ENCODE assay signal across 20 mouse cellular contexts in the genomic region with DNA sequence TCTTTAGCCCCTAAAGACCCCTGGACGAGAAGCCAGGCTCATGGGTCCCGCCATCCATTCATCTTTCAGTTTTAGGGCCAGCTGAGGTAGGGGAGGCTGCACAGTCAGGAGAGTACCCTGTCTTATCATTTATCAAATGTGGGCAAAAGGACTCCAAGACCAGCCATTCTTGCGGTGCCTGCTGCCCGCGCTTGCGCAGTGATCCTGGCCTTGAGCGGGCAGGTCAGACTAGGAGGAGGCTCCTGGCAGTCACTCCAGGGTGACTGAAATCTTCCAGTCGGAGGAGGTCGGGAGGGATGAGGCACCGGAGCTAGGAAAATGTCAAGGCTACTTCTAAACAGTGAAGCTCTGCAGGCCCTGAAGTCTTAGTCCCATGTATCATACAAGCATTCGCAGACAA. TPM values are rescaled to one million over a fixed set of nuclear protein-coding genes. Genes with fewer than 3 reads are reported as not detected.
DNase-seq lines count a peak whose midpoint lies in the region.
"Had no signal": no experiment of that assay in that cellular context is flagged by ENCODE, and none has a peak within 500 bp of the region (broad histone marks: within the 10 kb centered on the region; RNA-seq: fewer than 3 reads in every experiment).

No protein-coding gene starts in this region.

- peak; percentile 72 for DNase-seq in ovary, adult 18-20 months (ENCODE audit: low spot score)
- DNase-seq in ovary, postnatal 10 days (ENCODE audit: low spot score), result no peak
- DNase-seq in ZHBTc4 (ENCODE audit: low read depth, low spot score), result peak; percentile 72
- peak; percentile 90 for DNase-seq in adrenal gland, postnatal 14 days
- peak; percentile 79 for DNase-seq in testis, postnatal 14 days (ENCODE audit: low spot score)
- no peak for DNase-seq in right cerebral cortex, adult 18-20 months
- no peak for DNase-seq in gastrocnemius, adult 8-10 months (ENCODE audit: low spot score in 2 of 2)
- DNase-seq: B cell, adult 2 months; cerebellum, adult 11 months; cerebellum, postnatal 14 days; embryo, embryonic 11 days; gastrocnemius, adult 2 months; heart, postnatal 14 days; kidney, adult 11 months; kidney, postnatal 36 days; lung, postnatal 4 days; right cerebral cortex, postnatal 25 days; spleen, adult 18-20 months; thymus, adult 2 months; thymus, postnatal 4 days had no signal

RNA-seq across cellular contexts. Expression of gene Slc27a3, which starts 8.0 kb away (rescaled TPM):
- total RNA-seq in adrenal gland, postnatal 14 days (2021), result 73.1 and 86.4 TPM in 2 replicates
- total RNA-seq in gastrocnemius, adult 8-10 months (2022), result 1 to 10 TPM in 2 of 4 experiments, under 1 TPM in 2; 0.65 to 1.1 (median 0.96) TPM

RNA-seq across cellular contexts. Expression of gene Ints3, which starts 51.7 kb away (rescaled TPM):
- 59.5 and 62.4 TPM in 2 replicates for total RNA-seq in adrenal gland, postnatal 14 days (2021)
- total RNA-seq in gastrocnemius, adult 8-10 months (2022), result 10 to 100 TPM; 14.0 to 16.8 (median 14.8) TPM

Comparison
In these comparisons a context has a peak if more than half of its experiments do, and no peak if none do; other contexts are left out.
1. DNase-seq: peak in ovary, adult 18-20 months (single experiment), ZHBTc4 (single experiment), adrenal gland, postnatal 14 days (single experiment) and testis, postnatal 14 days (single experiment); none in ovary, postnatal 10 days (single experiment), right cerebral cortex, adult 18-20 months (single experiment) and gastrocnemius, adult 8-10 months (0 of 2).
2. RNA of gene Slc27a3, which starts 8.0 kb away (total RNA-seq): 73.1 to 86.4 TPM in adrenal gland, postnatal 14 days; 0.65 to 1.1 TPM in gastrocnemius, adult 8-10 months; every median in the first group is over 10 times any median in the second.